Mouse (Mus musculus): ENCODE data around the gene Cxcl10. TPM values are rescaled to one million over a fixed set of nuclear protein-coding genes. Genes with fewer than 3 reads are reported as not detected.

The Cxcl10 gene
- total RNA-seq, 2 experiments from 2014 or later = not detected

- TF ChIP-seq CTCF (conservative IDR thresholded peaks at IDR 0.05) = no peak
- Histone ChIP-seq H3K4me3 (no peak overlapping the region), H3K27ac (no peak overlapping the region)
- DNase-seq (ENCODE audit: low spot score in 2 of 2) = no peak
These were observed 21.3 kb downstream of the Cxcl10 start for GRCm38 (mm10) chr5:92327367-92327766.

GRCm38 (mm10) chr5:92323264-92323663 lies 25.4 kb downstream of the Cxcl10 start:
- DNase-seq (ENCODE audit: low spot score in 2 of 2) = no peak
- Histone ChIP-seq H3K4me3 (no peak overlapping the region), H3K27ac (no peak overlapping the region)
- no peak for TF ChIP-seq CTCF (conservative IDR thresholded peaks at IDR 0.05)

GRCm38 (mm10) chr5:92322612-92323011 lies 26.1 kb downstream of the Cxcl10 start:
- no peak for TF ChIP-seq CTCF (conservative IDR thresholded peaks at IDR 0.05)
- H3K4me3 ChIP-seq = no peak overlapping the region
- H3K27ac ChIP-seq = no peak overlapping the region
- no peak for DNase-seq (ENCODE audit: low spot score in 2 of 2)

GRCm38 (mm10) chr5:92321631-92322400 lies 26.9 kb downstream of the Cxcl10 start:
- no peak for DNase-seq (ENCODE audit: low spot score in 2 of 2)
- H3K4me3 ChIP-seq = no peak overlapping the region
- TF ChIP-seq CTCF (conservative IDR thresholded peaks at IDR 0.05) = no peak
- no peak overlapping the region for H3K27ac ChIP-seq

- DNase-seq (ENCODE audit: low spot score in 2 of 2) = no peak
- Histone ChIP-seq H3K27ac (no peak overlapping the region), H3K4me3 (no peak overlapping the region)
- TF ChIP-seq CTCF (conservative IDR thresholded peaks at IDR 0.05) = no peak
These were observed 30.1 kb downstream of the Cxcl10 start for GRCm38 (mm10) chr5:92318596-92318995.

GRCm38 (mm10) chr5:92318119-92318518 lies 30.6 kb downstream of the Cxcl10 start:
- Histone ChIP-seq H3K4me3 (no peak overlapping the region), H3K27ac (no peak overlapping the region)
- no peak for DNase-seq (ENCODE audit: low spot score in 2 of 2)
- TF ChIP-seq CTCF (conservative IDR thresholded peaks at IDR 0.05) = no peak

GRCm38 (mm10) chr5:92313776-92314175 lies 34.9 kb downstream of the Cxcl10 start:
- no peak for TF ChIP-seq CTCF (conservative IDR thresholded peaks at IDR 0.05)
- no peak for DNase-seq (ENCODE audit: low spot score in 2 of 2)
- no peak overlapping the region for H3K4me3 ChIP-seq
- H3K27ac ChIP-seq = no peak overlapping the region

GRCm38 (mm10) chr5:92312046-92312715 lies 36.5 kb downstream of the Cxcl10 start:
- TF ChIP-seq CTCF (conservative IDR thresholded peaks at IDR 0.05) = peak; percentile 91
- peak; percentile 81 to 88 for DNase-seq (ENCODE audit: low spot score in 2 of 2)
- H3K27ac ChIP-seq = no peak overlapping the region
- H3K4me3 ChIP-seq = no peak overlapping the region

GRCm38 (mm10) chr5:92309681-92310511 lies 38.8 kb downstream of the Cxcl10 start, which contains the start of gene Sdad1:
Sdad1 (minus strand) TSS chr5:92310479.
- TF ChIP-seq CTCF (conservative IDR thresholded peaks at IDR 0.05) = peak; percentile 87
- peak within 1 kb of the TSS; percentile 95 for H3K4me3 ChIP-seq
- H3K27ac ChIP-seq = peak within 1 kb of the TSS; percentile 66
- DNase-seq (ENCODE audit: low spot score in 2 of 2) = peak; percentile 93 to 95

GRCm38 (mm10) chr5:92304291-92304690 lies 44.4 kb downstream of the Cxcl10 start:
- no peak for TF ChIP-seq CTCF (conservative IDR thresholded peaks at IDR 0.05)
- no peak for DNase-seq (ENCODE audit: low spot score in 2 of 2)
- H3K27ac ChIP-seq = no peak overlapping the region
- no peak overlapping the region for H3K4me3 ChIP-seq

- Histone ChIP-seq H3K27ac (no peak overlapping the region), H3K4me3 (no peak overlapping the region)
- DNase-seq (ENCODE audit: low spot score in 2 of 2) = no peak
- TF ChIP-seq CTCF (conservative IDR thresholded peaks at IDR 0.05) = no peak
These were observed 46.4 kb downstream of the Cxcl10 start for GRCm38 (mm10) chr5:92302149-92302840.

Other genes with a start within 250 kb of the Cxcl10 start
- gene Uso1, start 211.0 kb downstream of the Cxcl10 start, total RNA-seq (2021) = 10 to 100 TPM; 76.7 to 79.6 TPM
- gene U90926, start 133.5 kb downstream of the Cxcl10 start, total RNA-seq (2021) = not detected
- 1 to 10 TPM; 1.0 to 1.1 TPM for gene Ppef2, start 92.6 kb downstream of the Cxcl10 start, total RNA-seq (2021)
- 10 to 100 TPM; 50.1 to 51.0 TPM for gene Naaa, start 70.7 kb downstream of the Cxcl10 start, total RNA-seq (2021)
- gene Sdad1, start 38.4 kb downstream of the Cxcl10 start, total RNA-seq (2021) = 10 to 100 TPM; 20.0 to 23.1 TPM
- not detected for gene Cxcl9, start 20.8 kb downstream of the Cxcl10 start, total RNA-seq (2021)
- 1 to 10 TPM; 3.7 to 4.8 TPM for gene Art3, start 17.1 kb downstream of the Cxcl10 start, total RNA-seq (2021)
- 10 to 100 TPM; 32.1 to 32.2 TPM for gene Nup54, start 86.3 kb upstream of the Cxcl10 start, total RNA-seq (2021)
- 10 to 100 TPM; 88.9 to 89.8 TPM for gene Scarb2, start 157.9 kb upstream of the Cxcl10 start, total RNA-seq (2021)
- gene Fam47e, start 206.2 kb upstream of the Cxcl10 start, total RNA-seq (2021) = under 1 TPM in 1 of 2 experiments, not detected in 1; 0.51 TPM